Mouse (Mus musculus): ENCODE measurements around the gene Gm20441.

DNA sequence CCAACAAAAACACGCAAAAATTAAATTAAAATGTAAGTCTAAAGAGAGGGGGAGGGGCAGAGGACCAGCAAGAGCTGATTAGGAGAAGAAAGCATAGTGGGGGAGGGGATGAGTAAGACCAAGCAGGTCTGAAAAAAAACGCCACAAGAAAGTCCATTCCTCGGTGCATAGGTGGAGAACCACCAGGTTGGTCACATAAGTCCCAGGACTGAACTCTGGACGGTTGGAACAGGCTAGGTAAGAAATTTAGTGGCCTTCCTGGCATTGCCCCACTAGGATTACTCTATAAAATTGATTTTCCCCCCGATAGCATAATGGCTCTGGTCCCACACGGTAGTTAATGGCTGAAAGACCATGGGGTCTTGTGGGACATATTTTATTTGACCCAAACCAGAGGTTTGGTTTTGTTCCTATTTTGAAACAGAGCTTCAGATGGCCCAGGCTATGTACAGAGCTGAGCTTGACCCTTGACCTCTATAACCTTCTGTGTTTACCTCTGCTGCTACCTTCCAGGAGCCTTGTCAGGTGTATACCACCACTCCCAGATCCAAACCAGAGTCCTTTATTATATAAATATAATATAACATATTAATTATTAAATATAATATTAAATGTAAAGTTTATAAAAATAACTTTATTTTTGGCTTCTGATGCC lies 8.5 kb upstream of the Gm20441 start:
- TF ChIP-seq POLR2A (IDR thresholded peaks at IDR 0.05; ENCODE audit: low read depth, low read length), result no peak
- no peak for TF ChIP-seq CTCF (conservative IDR thresholded peaks at IDR 0.05; ENCODE audit: insufficient read depth, insufficient read length, low read depth, low read length)

Measured in kidney, adult 2 months (tissue).